Mouse (Mus musculus) liver, embryonic 14.5 days (tissue): ENCODE data around the gene Tnfrsf19. TPM values are rescaled to one million over a fixed set of nuclear protein-coding genes. Genes with fewer than 3 reads are reported as not detected.

Source experiments
- ATAC-seq: fragments of 200-750 bp; cut with Nextera tagmentation; 2 replicates; pipeline ENCODE4 v1.8.0; 2017; ENCODE audit warnings: moderate number of reproducible peaks, mild to moderate bottlenecking, moderate library complexity; ENCODE audit not compliant: insufficient read depth
- DNase-seq, 3 experiments: peaks; one replicate each; pipeline ENCODE4 v3.0.0-alpha.2; 2012 to 2013; ENCODE audit warnings: low read depth in 3 of 3, low spot score in 3 of 3
- H3K27ac ChIP-seq: fragments of 300-500 bp; sonication (generic); 2 replicates; pipeline ENCODE4 v1.5.1; 2014; ENCODE audit warnings: moderate library complexity, mild to moderate bottlenecking, control low read depth, inconsistent platforms
- H3K27me3 ChIP-seq: fragments of 300-500 bp; sonication (generic); 2 replicates; pipeline ENCODE4 v1.6.1; 2014; ENCODE audit warnings: mild to moderate bottlenecking, low read length, moderate library complexity; ENCODE audit not compliant: control insufficient read depth, insufficient read depth
- H3K36me3 ChIP-seq: fragments of 300-500 bp; sonication (generic); replicated peaks from 2 replicates; pipeline ENCODE4 v1.6.1; 2014; ENCODE audit warnings: low read depth; ENCODE audit not compliant: control insufficient read depth, insufficient read depth
- H3K4me1 ChIP-seq, 2 experiments: fragments of 200-500 bp in 1 of 2; fragments of 300-500 bp in 1 of 2; sonication (generic) in 1 of 2; replicated peaks; 2 replicates each; pipeline ENCODE4 v1.6.1; 2012 to 2014; ENCODE audit warnings: antibody characterized with exemption in 1 of 2, inconsistent platforms in 1 of 2, low read length in 1 of 2; ENCODE audit not compliant: control insufficient read depth in 2 of 2, insufficient read depth in 2 of 2
- H3K4me2 ChIP-seq: fragments of 300-500 bp; sonication (generic); 2 replicates; pipeline ENCODE4 v1.6.1; 2014; ENCODE audit warnings: low read depth, mild to moderate bottlenecking, control low read depth, moderate library complexity
- H3K4me3 ChIP-seq, 2 experiments: fragments of 200-500 bp in 1 of 2; fragments of 300-500 bp in 1 of 2; sonication (generic) in 1 of 2; 2 replicates each; pipeline ENCODE4 v1.5.1; 2012 to 2014; ENCODE audit warnings: low read depth in 2 of 2, low read length in 2 of 2, mild to moderate bottlenecking in 2 of 2, control low read depth in 1 of 2, inconsistent platforms in 1 of 2, moderate library complexity in 1 of 2; ENCODE audit not compliant: insufficient read depth in 1 of 2
- H3K9ac ChIP-seq: fragments of 300-500 bp; sonication (generic); replicated peaks from 2 replicates; pipeline ENCODE4 v1.6.1; 2014; ENCODE audit warnings: mild to moderate bottlenecking, control low read depth, moderate library complexity
- H3K9me3 ChIP-seq: fragments of 300-500 bp; sonication (generic); 2 replicates; pipeline ENCODE4 v1.6.1; 2016; ENCODE audit warnings: low read length, mixed read lengths; ENCODE audit not compliant: control insufficient read depth
- CTCF ChIP-seq: IDR thresholded peaks from 2 replicates; pipeline ENCODE4 v1.5.1; 2016; ENCODE audit warnings: antibody characterized with exemption, low read depth, control low read depth
- EP300 ChIP-seq: IDR thresholded peaks from 2 replicates; pipeline ENCODE4 v1.6.1; 2016; ENCODE audit warnings: antibody characterized with exemption, low read depth
- WGBS: fragments of 180-500 bp; shearing (Covaris S2); extraction: QIAGEN DNeasy Blood & Tissue Kit; methylation state at CpG from one replicate; pipeline ENCODE4 v1.1.7; 2014; ENCODE audit not compliant: insufficient replicate concordance; 5-methylcytosine and 5-hydroxymethylcytosine counted together
- polyA plus RNA-seq, 2 experiments: library from polyadenylated mRNA; depleted of rRNA in 1 of 2; stranded (reverse) in 1 of 2; unstranded in 1 of 2; fragments of >200 nt; fragmentation: Nextera tagmentation in 1 of 2; extraction: Ambion mirVana in 1 of 2; gene quantifications; 2 replicates each; pipeline versions ENCODE4 v1.2.1 to v1.2.3; 2012 to 2014

Tnfrsf19 gene
- polyA plus RNA-seq, 2 experiments = 2.3 to 3.6 TPM

- DNase-seq (no peak), ATAC-seq (no peak)
- H3K36me3 ChIP-seq = no peaks in the 10 kb centered on the region
- TF ChIP-seq CTCF (no peak), EP300 (no peak)
- no peaks in the 10 kb centered on the region for H3K27me3 ChIP-seq
- no peak overlapping the region for H3K27ac ChIP-seq
- H3K4me1 ChIP-seq = no peaks in the 10 kb centered on the region
- no peak overlapping the region for H3K4me2 ChIP-seq
- 60% methylated on average over 7 of the region's 7 CpGs for WGBS
- H3K9me3 ChIP-seq = no peaks in the 10 kb centered on the region
- no peak overlapping the region for H3K9ac ChIP-seq
- H3K4me3 ChIP-seq = no peak overlapping the region
These were observed 82.1 kb downstream of the Tnfrsf19 start for GRCm38 (mm10) chr14:60964016-60964810.

- H3K4me2 ChIP-seq = no peak overlapping the region
- DNase-seq = no peak
- H3K27ac ChIP-seq = no peak overlapping the region
- TF ChIP-seq CTCF (no peak), EP300 (no peak)
- H3K4me3 ChIP-seq = no peak overlapping the region
- H3K9me3 ChIP-seq = no peaks in the 10 kb centered on the region
- no peak overlapping the region for H3K9ac ChIP-seq
- H3K36me3 ChIP-seq = no peaks in the 10 kb centered on the region
- ATAC-seq = no peak
- no peaks in the 10 kb centered on the region for H3K4me1 ChIP-seq
- no peaks in the 10 kb centered on the region for H3K27me3 ChIP-seq
These were observed 88.6 kb downstream of the Tnfrsf19 start for GRCm38 (mm10) chr14:60957611-60958157.

GRCm38 (mm10) chr14:60937481-60938039 lies 108.7 kb downstream of the Tnfrsf19 start:
- no peak overlapping the region for H3K4me3 ChIP-seq
- ATAC-seq (no peak), DNase-seq (no peak)
- no peak overlapping the region for H3K4me2 ChIP-seq
- no peaks in the 10 kb centered on the region for H3K9me3 ChIP-seq
- TF ChIP-seq EP300 = no peak
- no peak for TF ChIP-seq CTCF
- H3K27me3 ChIP-seq = no peaks in the 10 kb centered on the region
- no peak overlapping the region for H3K27ac ChIP-seq
- WGBS = 77% methylated on average over 4 of the region's 4 CpGs
- H3K9ac ChIP-seq = no peak overlapping the region
- H3K4me1 ChIP-seq = no peaks in the 10 kb centered on the region
- H3K36me3 ChIP-seq = no peaks in the 10 kb centered on the region

- WGBS = 47% methylated on average over 5 of the region's 5 CpGs
- DNase-seq (no peak), ATAC-seq (no peak)
- no peak for TF ChIP-seq EP300
- no peak for TF ChIP-seq CTCF
- Histone ChIP-seq H3K4me3 (no peak overlapping the region), H3K4me1 (no peaks in the 10 kb centered on the region), H3K4me2 (no peak overlapping the region), H3K9ac (no peak overlapping the region), H3K36me3 (no peaks in the 10 kb centered on the region), H3K27me3 (no peaks in the 10 kb centered on the region), H3K27ac (no peak overlapping the region), H3K9me3 (no peaks in the 10 kb centered on the region)
These were observed 110.6 kb downstream of the Tnfrsf19 start for GRCm38 (mm10) chr14:60935705-60936104.

- DNase-seq (no peak), ATAC-seq (no peak)
- Histone ChIP-seq H3K36me3 (no peaks in the 10 kb centered on the region), H3K4me1 (no peaks in the 10 kb centered on the region), H3K27me3 (no peaks in the 10 kb centered on the region), H3K4me3 (no peak overlapping the region), H3K4me2 (no peak overlapping the region), H3K9me3 (no peaks in the 10 kb centered on the region), H3K9ac (no peak overlapping the region), H3K27ac (no peak overlapping the region)
- no peak for TF ChIP-seq CTCF
- WGBS = 53% methylated on average over 1 of the region's 1 CpGs
These were observed 120.3 kb downstream of the Tnfrsf19 start for GRCm38 (mm10) chr14:60926011-60926410.
